Mouse (Mus musculus) spleen, adult 12 weeks (tissue): ENCODE results near the gene Pycard.
"Not testable (repeated sequence)": the region's sequence is repeated elsewhere in the genome, so short reads cannot be mapped to it uniquely, and the experiment has no call there.

ENCODE experiments used
- DNase-seq: peaks from one replicate; pipeline ENCODE4 v3.0.0; 2022; ENCODE audit warnings: low spot score

The Pycard gene

GRCm38 (mm10) chr7:128003688-128004087 lies 10.0 kb upstream of the Pycard start, which contains the start of gene Trim72:
Gene Trim72 (plus strand): TSS chr7:128003949.
- no peak for DNase-seq

- no peak for DNase-seq
Observed at GRCm38 (mm10) chr7:128003098-128003497, 9.4 kb upstream of the Pycard start.

GRCm38 (mm10) chr7:128000068-128000950 lies 6.6 kb upstream of the Pycard start:
- no peak for DNase-seq

- DNase-seq = no peak
Observed at GRCm38 (mm10) chr7:127999436-127999835, 5.8 kb upstream of the Pycard start.

GRCm38 (mm10) chr7:127992488-127993340 lies 953 bp downstream of the Pycard start:
- DNase-seq = no peak

- DNase-seq = peak; percentile 55
Observed at GRCm38 (mm10) chr7:127991643-127992487, 1.8 kb downstream of the Pycard start.

- no peak for DNase-seq
Observed at GRCm38 (mm10) chr7:127988904-127989303, 4.8 kb downstream of the Pycard start.

GRCm38 (mm10) chr7:127980606-127981005 lies 13.1 kb downstream of the Pycard start:
- no peak for DNase-seq

GRCm38 (mm10) chr7:127978856-127979255 lies 14.8 kb downstream of the Pycard start:
- no peak for DNase-seq

- no peak for DNase-seq
Observed at GRCm38 (mm10) chr7:127974413-127974930, 19.2 kb downstream of the Pycard start.

- peak; percentile 55 for DNase-seq
Observed at GRCm38 (mm10) chr7:127967922-127968828, 25.5 kb downstream of the Pycard start.

- peak; percentile 96 for DNase-seq
Observed at GRCm38 (mm10) chr7:127967004-127967921, 26.4 kb downstream of the Pycard start, which contains the start of gene Fus. Gene Fus (plus strand): TSS chr7:127967457.

GRCm38 (mm10) chr7:127966371-127966918 lies 27.2 kb downstream of the Pycard start:
- DNase-seq = no peak

- no peak for DNase-seq
Observed at GRCm38 (mm10) chr7:127959364-127959763, 34.3 kb downstream of the Pycard start.

GRCm38 (mm10) chr7:127952864-127953581 lies 40.6 kb downstream of the Pycard start:
- no peak for DNase-seq

- DNase-seq = no peak
Observed at GRCm38 (mm10) chr7:127946470-127947023, 47.1 kb downstream of the Pycard start, which contains the start of gene Prss36. Gene Prss36 (minus strand): TSS chr7:127946725.

GRCm38 (mm10) chr7:127944614-127945013 lies 49.1 kb downstream of the Pycard start:
- DNase-seq = no peak

GRCm38 (mm10) chr7:127942097-127942496 lies 51.6 kb downstream of the Pycard start:
- not testable (repeated sequence) for DNase-seq
